Mouse (Mus musculus) forebrain, embryonic 15.5 days (tissue): ENCODE measurements around the gene Tmpo. TPM values are rescaled to one million over a fixed set of nuclear protein-coding genes. Genes with fewer than 3 reads are reported as not detected.

Source experiments
- polyA plus RNA-seq: library from polyadenylated mRNA; unstranded; fragments of >200 nt; fragmentation: Nextera tagmentation; extraction: Ambion mirVana; gene quantifications from 2 replicates; pipeline ENCODE4 v1.2.1, GENCODE M21; 2015

Gene Tmpo
- polyA plus RNA-seq, 1 experiment from 2014 or later: 194 TPM

Other genes starting within 250 kb of the Tmpo start
- gene Apaf1, start 98.5 kb downstream of the Tmpo start, polyA plus RNA-seq: 20.2 and 21.6 TPM in 2 replicates
- 12.4 and 12.9 TPM in 2 replicates for gene Ikbip, start 98.4 kb downstream of the Tmpo start, polyA plus RNA-seq
- gene Slc25a3, start 57.3 kb downstream of the Tmpo start, polyA plus RNA-seq: 447 and 482 TPM in 2 replicates